Mouse (Mus musculus): ENCODE results near the gene Insig1.

- TF ChIP-seq CTCF (IDR thresholded peaks at IDR 0.05; ENCODE audit: extremely low read depth, insufficient read length, insufficient replicate concordance, low read depth, low read length): no peak
- TF ChIP-seq POLR2A (IDR thresholded peaks at IDR 0.05; ENCODE audit: low read depth, low read length): no peak
These were observed 47.4 kb downstream of the Insig1 start for GRCm38 (mm10) chr5:28118531-28118925.
